Comparison of ENCODE assay signal across 8 mouse cellular contexts in the genomic region with DNA sequence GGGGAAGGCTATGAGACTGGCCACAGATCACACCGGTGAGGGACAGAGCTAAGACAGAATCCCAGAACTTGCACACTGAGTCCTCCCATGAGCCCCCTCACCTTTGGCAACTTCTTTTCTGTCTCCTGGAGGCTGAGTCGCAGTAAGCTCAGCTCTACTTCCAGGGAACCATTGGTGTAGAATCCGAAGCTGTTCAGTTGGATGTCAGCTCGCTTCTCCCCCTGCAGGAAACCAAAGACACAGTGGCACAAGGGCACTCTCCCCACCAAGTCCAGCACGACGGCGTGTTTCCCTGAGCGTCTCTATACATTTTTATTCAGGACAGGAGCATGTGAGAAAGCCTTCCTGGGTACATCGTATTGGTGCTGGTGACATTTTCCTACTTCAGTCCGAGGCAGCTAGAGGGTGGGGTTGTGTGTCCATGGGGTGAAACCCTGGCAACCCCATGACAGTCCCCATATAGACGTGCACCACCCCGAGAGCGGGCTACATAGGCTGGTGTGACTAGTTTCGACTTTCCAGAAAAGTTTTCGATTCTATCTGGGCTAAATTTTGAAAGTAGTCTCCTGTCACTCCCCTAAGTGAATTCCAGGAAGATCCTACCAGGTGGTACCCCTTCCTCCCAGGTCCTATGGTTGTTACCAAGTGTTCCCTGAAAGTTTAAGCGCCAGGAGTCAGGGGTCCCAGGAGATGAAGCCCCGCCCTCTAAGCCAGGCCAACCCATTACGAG. TPM values are rescaled to one million over a fixed set of nuclear protein-coding genes. Genes with fewer than 3 reads are reported as not detected.
A peak's percentile ranks its signal among the peaks of the same experiment; 100 is the strongest.
DNase-seq lines count a peak whose midpoint lies in the region; ATAC-seq and TF ChIP-seq lines count a peak whose summit lies in the region.

No protein-coding gene starts in this region.

- peaks cover 2% of the 10 kb centered on the region; the same call in 1 of the 2 replicates for H3K36me3 ChIP-seq in kidney, adult 2 months (ENCODE audit: control insufficient read depth, insufficient read depth, low read length)
- H3K36me3 ChIP-seq in G1E (replicated peaks): peaks cover 44% of the 10 kb centered on the region
- peaks cover 26% of the 10 kb centered on the region for H3K36me3 ChIP-seq in embryonic facial prominence, embryonic 15.5 days
- peaks cover 4% of the 10 kb centered on the region; the same call in 1 of the 2 replicates for H3K36me3 ChIP-seq in stomach, embryonic 14.5 days (ENCODE audit: control insufficient read depth, insufficient read depth, low read length)

- peak overlapping the region; percentile 63 for H3K4me3 ChIP-seq in kidney, adult 2 months (ENCODE audit: insufficient read depth, low read depth, low read length)
- H3K4me3 ChIP-seq in G1E (ENCODE audit: low read depth, low read length): peak overlapping the region; percentile 95
- peak overlapping the region; percentile 80 for H3K4me3 ChIP-seq in embryonic facial prominence, embryonic 15.5 days (replicated peaks)
- peak overlapping the region; percentile 56 for H3K4me3 ChIP-seq in stomach, embryonic 14.5 days (ENCODE audit: low read depth, low read length)

- no peak for ATAC-seq in G1E (ENCODE audit: extremely low read depth, insufficient number of reproducible peaks, low FRiP score, poor library complexity, severe bottlenecking)
- no peak; the same call in 1 of the 2 replicates for ATAC-seq in embryonic facial prominence, embryonic 15.5 days (ENCODE audit: insufficient number of reproducible peaks, low FRiP score, low TSS enrichment, low read depth)
- no peak for ATAC-seq in stomach, embryonic 14.5 days (ENCODE audit: insufficient number of reproducible peaks, insufficient read depth, low FRiP score, low read depth)
- ATAC-seq in monocyte, adult 5-6 weeks (replicated peaks; ENCODE audit: insufficient number of reproducible peaks, low FRiP score, low TSS enrichment, poor library complexity, severe bottlenecking): no peak

- no peak for TF ChIP-seq POLR2A in kidney, adult 2 months (IDR thresholded peaks at IDR 0.05; ENCODE audit: low read depth, low read length)

- no peak for DNase-seq in kidney, adult 2 months
- no peak for DNase-seq in kidney, adult 8-10 months
- DNase-seq in G1E (ENCODE audit: low spot score) (no peak), liver (peak; percentile 26)
- DNase-seq in ovary, postnatal 10 days (ENCODE audit: low spot score): no peak

- H3K27ac ChIP-seq in kidney, adult 2 months (ENCODE audit: insufficient read depth, low read depth, low read length): peak overlapping the region; percentile 47; the same call in 1 of the 2 replicates
- H3K27ac ChIP-seq in embryonic facial prominence, embryonic 15.5 days (replicated peaks): peak overlapping the region; percentile 97
- H3K27ac ChIP-seq in stomach, embryonic 14.5 days (ENCODE audit: low read length): peak overlapping the region; percentile 93

- peak overlapping the region; percentile 77 for H3K4me2 ChIP-seq in embryonic facial prominence, embryonic 15.5 days (replicated peaks)
- peak overlapping the region; percentile 86 for H3K4me2 ChIP-seq in stomach, embryonic 14.5 days (replicated peaks; ENCODE audit: low read depth, low read length)

- peak overlapping the region; percentile 68 for H3K9ac ChIP-seq in embryonic facial prominence, embryonic 15.5 days
- H3K9ac ChIP-seq in stomach, embryonic 14.5 days (replicated peaks; ENCODE audit: low read depth, low read length): peak overlapping the region; percentile 58

- peaks cover 10% of the 10 kb centered on the region; the same call in 1 of the 2 replicates for H3K4me1 ChIP-seq in kidney, adult 2 months (ENCODE audit: control insufficient read depth, insufficient read depth, low read length)
- peaks cover 67% of the 10 kb centered on the region for H3K4me1 ChIP-seq in G1E (ENCODE audit: insufficient read depth, low read depth, low read length)
- H3K4me1 ChIP-seq in embryonic facial prominence, embryonic 15.5 days: peaks cover 27% of the 10 kb centered on the region
- peaks cover 21% of the 10 kb centered on the region for H3K4me1 ChIP-seq in stomach, embryonic 14.5 days (ENCODE audit: control insufficient read depth, insufficient read depth, low read length)

- no peaks in the 10 kb centered on the region for H3K27me3 ChIP-seq in kidney, adult 2 months (replicated peaks; ENCODE audit: control insufficient read depth, insufficient read depth, low read length)
- peaks cover 6% of the 10 kb centered on the region; the same call in 1 of the 2 replicates for H3K27me3 ChIP-seq in G1E (ENCODE audit: insufficient read depth, low read length)
- H3K27me3 ChIP-seq in embryonic facial prominence, embryonic 15.5 days: no peaks in the 10 kb centered on the region
- H3K27me3 ChIP-seq in stomach, embryonic 14.5 days (ENCODE audit: control insufficient read depth, insufficient read depth, low read length): no peaks in the 10 kb centered on the region

- H3K9me3 ChIP-seq in G1E (replicated peaks): no peaks in the 10 kb centered on the region
- H3K9me3 ChIP-seq in embryonic facial prominence, embryonic 15.5 days (replicated peaks): no peaks in the 10 kb centered on the region
- no peaks in the 10 kb centered on the region; the same call in 1 of the 2 replicates for H3K9me3 ChIP-seq in stomach, embryonic 14.5 days (ENCODE audit: control insufficient read depth, low read depth, low read length)

- peak; percentile 34; the same call in 1 of the 2 replicates for TF ChIP-seq CTCF in kidney, adult 2 months (conservative IDR thresholded peaks at IDR 0.05; ENCODE audit: insufficient read depth, insufficient read length, low read depth, low read length)
- TF ChIP-seq CTCF in G1E (IDR thresholded peaks at IDR 0.05; ENCODE audit: low read depth, low read length): no peak

- WGBS in kidney, adult 2 months: 3% methylated on average over 18 of the region's 18 CpGs
- 4% methylated on average over 18 of the region's 18 CpGs for WGBS in embryonic facial prominence, embryonic 15.5 days
- 3% methylated on average over 18 of the region's 18 CpGs for WGBS in stomach, embryonic 14.5 days

RNA-seq across cellular contexts. Expression of a gene that starts 1.4 kb away (rescaled TPM):
- 36.7 and 39.6 TPM in 2 replicates for polyA plus RNA-seq in kidney, adult 2 months (2012; rRNA removed)
- 15.2 and 18.4 TPM in 2 replicates for total RNA-seq in G1E (2014; fragmentation: Nextera tagmentation)
- 16.7 and 22.1 TPM in 2 replicates for total RNA-seq in G1E (2017)
- polyA plus RNA-seq in G1E (2012): 12.4 and 15.1 TPM in 2 replicates
- 39.4 and 41.7 TPM in 2 replicates for polyA plus RNA-seq in embryonic facial prominence, embryonic 15.5 days (2015; fragmentation: Nextera tagmentation; extraction: Ambion mirVana)
- 38.6 and 40.6 TPM in 2 replicates for polyA plus RNA-seq in stomach, embryonic 14.5 days (2014; fragmentation: Nextera tagmentation; extraction: Ambion mirVana)
- total RNA-seq in monocyte, adult 5-6 weeks (2017): 27.2 to 32.8 TPM (median 27.8 TPM) in 3 replicates

RNA-seq across cellular contexts. Expression of a gene that starts 2.4 kb away (rescaled TPM):
- 30.4 and 35.6 TPM in 2 replicates for polyA plus RNA-seq in kidney, adult 2 months (2012; rRNA removed)
- total RNA-seq in G1E (2014; fragmentation: Nextera tagmentation) (12.9 and 16.3 TPM in 2 replicates), G1E (2017) (9.8 and 12.7 TPM in 2 replicates)
- 20.1 and 22.0 TPM in 2 replicates for polyA plus RNA-seq in G1E (2012)
- 36.8 and 41.7 TPM in 2 replicates for polyA plus RNA-seq in embryonic facial prominence, embryonic 15.5 days (2015; fragmentation: Nextera tagmentation; extraction: Ambion mirVana)
- 33.4 and 35.4 TPM in 2 replicates for polyA plus RNA-seq in stomach, embryonic 14.5 days (2014; fragmentation: Nextera tagmentation; extraction: Ambion mirVana)
- total RNA-seq in monocyte, adult 5-6 weeks (2017): 4.5 to 10.8 TPM (median 9.2 TPM) in 3 replicates

RNA-seq across cellular contexts. Expression of a gene that starts 18.9 kb away (rescaled TPM):
- 51.5 and 69.4 TPM in 2 replicates for polyA plus RNA-seq in kidney, adult 2 months (2012; rRNA removed)
- not detected in 2 replicates for total RNA-seq in G1E (2014; fragmentation: Nextera tagmentation)
- total RNA-seq in G1E (2017): 0.27 and 3.6 TPM in 2 replicates
- 0.04 and 0.10 TPM in 2 replicates for polyA plus RNA-seq in G1E (2012)
- polyA plus RNA-seq in embryonic facial prominence, embryonic 15.5 days (2015; fragmentation: Nextera tagmentation; extraction: Ambion mirVana): 1.0 and 1.8 TPM in 2 replicates
- polyA plus RNA-seq in stomach, embryonic 14.5 days (2014; fragmentation: Nextera tagmentation; extraction: Ambion mirVana): 0.48 and 1.4 TPM in 2 replicates
- total RNA-seq in monocyte, adult 5-6 weeks (2017): 96.6 to 152 TPM (median 129 TPM) in 3 replicates

RNA-seq across cellular contexts. Expression of a gene that starts 32.1 kb away (rescaled TPM):
- 1.1 and 3.4 TPM in 2 replicates for polyA plus RNA-seq in kidney, adult 2 months (2012; rRNA removed)
- 43.6 and 48.1 TPM in 2 replicates for total RNA-seq in G1E (2014; fragmentation: Nextera tagmentation)
- total RNA-seq in G1E (2017): 175 and 177 TPM in 2 replicates
- 43.4 and 50.0 TPM in 2 replicates for polyA plus RNA-seq in G1E (2012)
- polyA plus RNA-seq in embryonic facial prominence, embryonic 15.5 days (2015; fragmentation: Nextera tagmentation; extraction: Ambion mirVana): 4.3 and 4.4 TPM in 2 replicates
- polyA plus RNA-seq in stomach, embryonic 14.5 days (2014; fragmentation: Nextera tagmentation; extraction: Ambion mirVana): 1.8 and 2.7 TPM in 2 replicates
- total RNA-seq in monocyte, adult 5-6 weeks (2017): 267 to 324 TPM (median 306 TPM) in 3 replicates

RNA-seq across cellular contexts. Expression of a gene that starts 52.9 kb away (rescaled TPM):
- polyA plus RNA-seq in kidney, adult 2 months (2012; rRNA removed): 0.35 and 0.44 TPM in 2 replicates
- not detected in 2 replicates for total RNA-seq in G1E (2014; fragmentation: Nextera tagmentation)
- 0.55 and 0.81 TPM in 2 replicates for total RNA-seq in G1E (2017)
- polyA plus RNA-seq in G1E (2012): 0.05 and 0.12 TPM in 2 replicates
- 0.28 TPM in 1 of 2 replicates, not detected in the other for polyA plus RNA-seq in embryonic facial prominence, embryonic 15.5 days (2015; fragmentation: Nextera tagmentation; extraction: Ambion mirVana)
- polyA plus RNA-seq in stomach, embryonic 14.5 days (2014; fragmentation: Nextera tagmentation; extraction: Ambion mirVana): 0.31 TPM in 1 of 2 replicates, not detected in the other
- total RNA-seq in monocyte, adult 5-6 weeks (2017): 9.5 to 16.2 TPM (median 10.5 TPM) in 3 replicates

Comparison
In these comparisons a context has a peak if more than half of its experiments do, and no peak if none do; other contexts are left out.
1. H3K27ac ChIP-seq: peak in every context shown above with its lines; median percentile 97 in embryonic facial prominence, embryonic 15.5 days; 93 in stomach, embryonic 14.5 days; 47 in kidney, adult 2 months.
2. RNA of a gene that starts 18.9 kb away (polyA plus RNA-seq): 51.5 to 69.4 TPM in kidney, adult 2 months; 0.48 to 1.4 TPM in stomach, embryonic 14.5 days, 1.0 to 1.8 TPM in embryonic facial prominence, embryonic 15.5 days and 0.04 to 0.10 TPM in G1E; every median in the first group is over 10 times any median in the second.
3. Peak in every context shown above with its lines, with median percentiles within 50 percentile points of each other: H3K4me3 ChIP-seq.